Mouse (Mus musculus): ENCODE measurements around the gene Map1s. TPM values are rescaled to one million over a fixed set of nuclear protein-coding genes. Genes with fewer than 3 reads are reported as not detected.

The Map1s gene
- polyA plus RNA-seq, 1 experiment, result 18.4 TPM

- TF ChIP-seq CTCF (conservative IDR thresholded peaks at IDR 0.05; ENCODE audit: insufficient read depth, insufficient read length, low read depth, low read length) (no peak), POLR2A (IDR thresholded peaks at IDR 0.05; ENCODE audit: low read depth, low read length) (no peak)
- H3K27me3 ChIP-seq (replicated peaks; ENCODE audit: control insufficient read depth, insufficient read depth, low read length), result no peaks in the 10 kb centered on the region
- no peaks in the 10 kb centered on the region for H3K36me3 ChIP-seq (ENCODE audit: control insufficient read depth, insufficient read depth, low read length)
- 89% methylated on average over 5 of the region's 5 CpGs for WGBS
- no peak for DNase-seq
- H3K4me1 ChIP-seq (ENCODE audit: control insufficient read depth, insufficient read depth, low read length), result peaks cover 2% of the 10 kb centered on the region; the same call in 1 of the 2 replicates
- no peak overlapping the region for H3K27ac ChIP-seq (ENCODE audit: insufficient read depth, low read depth, low read length)
- no peak overlapping the region for H3K4me3 ChIP-seq (ENCODE audit: insufficient read depth, low read depth, low read length)
Measured at GRCm38 (mm10) chr8:70871195-70871807, 34.4 kb upstream of the Map1s start.

- Histone ChIP-seq H3K4me1 (ENCODE audit: control insufficient read depth, insufficient read depth, low read length) (peaks cover 2% of the 10 kb centered on the region; the same call in 1 of the 2 replicates), H3K27me3 (replicated peaks; ENCODE audit: control insufficient read depth, insufficient read depth, low read length) (no peaks in the 10 kb centered on the region), H3K27ac (ENCODE audit: insufficient read depth, low read depth, low read length) (no peak overlapping the region), H3K4me3 (ENCODE audit: insufficient read depth, low read depth, low read length) (peak overlapping the region; percentile 65), H3K36me3 (ENCODE audit: control insufficient read depth, insufficient read depth, low read length) (no peaks in the 10 kb centered on the region)
- TF ChIP-seq POLR2A (IDR thresholded peaks at IDR 0.05; ENCODE audit: low read depth, low read length) (no peak), CTCF (conservative IDR thresholded peaks at IDR 0.05; ENCODE audit: insufficient read depth, insufficient read length, low read depth, low read length) (no peak)
- DNase-seq, result no peak
- WGBS, result 2% methylated on average over 31 of the region's 31 CpGs
Measured at GRCm38 (mm10) chr8:70872643-70873363, 32.9 kb upstream of the Map1s start.

GRCm38 (mm10) chr8:70873364-70873985 lies 32.3 kb upstream of the Map1s start, which contains the start of gene Ccdc124:
Ccdc124 (minus strand) TSS chr8:70873935.
- Histone ChIP-seq H3K4me1 (ENCODE audit: control insufficient read depth, insufficient read depth, low read length) (peaks cover 2% of the 10 kb centered on the region; the same call in 1 of the 2 replicates), H3K4me3 (ENCODE audit: insufficient read depth, low read depth, low read length) (peak within 1 kb of the TSS; percentile 65), H3K27ac (ENCODE audit: insufficient read depth, low read depth, low read length) (peak within 1 kb of the TSS; percentile 91), H3K36me3 (ENCODE audit: control insufficient read depth, insufficient read depth, low read length) (no peaks in the 10 kb centered on the region), H3K27me3 (replicated peaks; ENCODE audit: control insufficient read depth, insufficient read depth, low read length) (no peaks in the 10 kb centered on the region)
- TF ChIP-seq CTCF (conservative IDR thresholded peaks at IDR 0.05; ENCODE audit: insufficient read depth, insufficient read length, low read depth, low read length) (peak; percentile 81), POLR2A (IDR thresholded peaks at IDR 0.05; ENCODE audit: low read depth, low read length) (peak; percentile 9)
- 1% methylated on average over 46 of the region's 46 CpGs for WGBS
- peak; percentile 97 for DNase-seq

- Histone ChIP-seq H3K4me1 (ENCODE audit: control insufficient read depth, insufficient read depth, low read length) (peaks cover under 1% of the 10 kb centered on the region; the same call in 1 of the 2 replicates), H3K27me3 (replicated peaks; ENCODE audit: control insufficient read depth, insufficient read depth, low read length) (no peaks in the 10 kb centered on the region), H3K4me3 (ENCODE audit: insufficient read depth, low read depth, low read length) (no peak overlapping the region), H3K27ac (ENCODE audit: insufficient read depth, low read depth, low read length) (no peak overlapping the region), H3K36me3 (ENCODE audit: control insufficient read depth, insufficient read depth, low read length) (no peaks in the 10 kb centered on the region)
- 89% methylated on average over 13 of the region's 13 CpGs for WGBS
- no peak for TF ChIP-seq CTCF (conservative IDR thresholded peaks at IDR 0.05; ENCODE audit: insufficient read depth, insufficient read length, low read depth, low read length)
- no peak for TF ChIP-seq POLR2A (IDR thresholded peaks at IDR 0.05; ENCODE audit: low read depth, low read length)
- no peak for DNase-seq
Measured at GRCm38 (mm10) chr8:70874441-70874840, 31.3 kb upstream of the Map1s start.

- Histone ChIP-seq H3K4me3 (ENCODE audit: insufficient read depth, low read depth, low read length) (no peak overlapping the region), H3K27me3 (replicated peaks; ENCODE audit: control insufficient read depth, insufficient read depth, low read length) (no peaks in the 10 kb centered on the region), H3K4me1 (ENCODE audit: control insufficient read depth, insufficient read depth, low read length) (no peaks in the 10 kb centered on the region; the same call in 1 of the 2 replicates), H3K27ac (ENCODE audit: insufficient read depth, low read depth, low read length) (no peak overlapping the region), H3K36me3 (ENCODE audit: control insufficient read depth, insufficient read depth, low read length) (no peaks in the 10 kb centered on the region)
- WGBS, result 53% methylated on average over 4 of the region's 4 CpGs
- DNase-seq, result no peak
- TF ChIP-seq POLR2A (IDR thresholded peaks at IDR 0.05; ENCODE audit: low read depth, low read length) (no peak), CTCF (conservative IDR thresholded peaks at IDR 0.05; ENCODE audit: insufficient read depth, insufficient read length, low read depth, low read length) (no peak)
Measured at GRCm38 (mm10) chr8:70876382-70876781, 29.4 kb upstream of the Map1s start.

GRCm38 (mm10) chr8:70878178-70878577 lies 27.6 kb upstream of the Map1s start:
- Histone ChIP-seq H3K27ac (ENCODE audit: insufficient read depth, low read depth, low read length) (no peak overlapping the region), H3K36me3 (ENCODE audit: control insufficient read depth, insufficient read depth, low read length) (no peaks in the 10 kb centered on the region), H3K4me1 (ENCODE audit: control insufficient read depth, insufficient read depth, low read length) (no peaks in the 10 kb centered on the region), H3K4me3 (ENCODE audit: insufficient read depth, low read depth, low read length) (no peak overlapping the region), H3K27me3 (replicated peaks; ENCODE audit: control insufficient read depth, insufficient read depth, low read length) (no peaks in the 10 kb centered on the region)
- DNase-seq, result no peak
- TF ChIP-seq CTCF (conservative IDR thresholded peaks at IDR 0.05; ENCODE audit: insufficient read depth, insufficient read length, low read depth, low read length) (no peak), POLR2A (IDR thresholded peaks at IDR 0.05; ENCODE audit: low read depth, low read length) (no peak)
- WGBS, result 53% methylated on average over 2 of the region's 2 CpGs

GRCm38 (mm10) chr8:70879500-70879899 lies 26.2 kb upstream of the Map1s start:
- no peaks in the 10 kb centered on the region for H3K4me1 ChIP-seq (ENCODE audit: control insufficient read depth, insufficient read depth, low read length)
- 72% methylated on average over 4 of the region's 4 CpGs for WGBS
- H3K36me3 ChIP-seq (ENCODE audit: control insufficient read depth, insufficient read depth, low read length), result no peaks in the 10 kb centered on the region
- TF ChIP-seq CTCF (conservative IDR thresholded peaks at IDR 0.05; ENCODE audit: insufficient read depth, insufficient read length, low read depth, low read length) (no peak), POLR2A (IDR thresholded peaks at IDR 0.05; ENCODE audit: low read depth, low read length) (no peak)
- no peak overlapping the region for H3K4me3 ChIP-seq (ENCODE audit: insufficient read depth, low read depth, low read length)
- no peak overlapping the region for H3K27ac ChIP-seq (ENCODE audit: insufficient read depth, low read depth, low read length)
- no peak for DNase-seq
- no peaks in the 10 kb centered on the region for H3K27me3 ChIP-seq (replicated peaks; ENCODE audit: control insufficient read depth, insufficient read depth, low read length)

Measured in kidney, adult 2 months (tissue).